ENCODE assay signal across 14 mouse cellular contexts in the genomic region with DNA sequence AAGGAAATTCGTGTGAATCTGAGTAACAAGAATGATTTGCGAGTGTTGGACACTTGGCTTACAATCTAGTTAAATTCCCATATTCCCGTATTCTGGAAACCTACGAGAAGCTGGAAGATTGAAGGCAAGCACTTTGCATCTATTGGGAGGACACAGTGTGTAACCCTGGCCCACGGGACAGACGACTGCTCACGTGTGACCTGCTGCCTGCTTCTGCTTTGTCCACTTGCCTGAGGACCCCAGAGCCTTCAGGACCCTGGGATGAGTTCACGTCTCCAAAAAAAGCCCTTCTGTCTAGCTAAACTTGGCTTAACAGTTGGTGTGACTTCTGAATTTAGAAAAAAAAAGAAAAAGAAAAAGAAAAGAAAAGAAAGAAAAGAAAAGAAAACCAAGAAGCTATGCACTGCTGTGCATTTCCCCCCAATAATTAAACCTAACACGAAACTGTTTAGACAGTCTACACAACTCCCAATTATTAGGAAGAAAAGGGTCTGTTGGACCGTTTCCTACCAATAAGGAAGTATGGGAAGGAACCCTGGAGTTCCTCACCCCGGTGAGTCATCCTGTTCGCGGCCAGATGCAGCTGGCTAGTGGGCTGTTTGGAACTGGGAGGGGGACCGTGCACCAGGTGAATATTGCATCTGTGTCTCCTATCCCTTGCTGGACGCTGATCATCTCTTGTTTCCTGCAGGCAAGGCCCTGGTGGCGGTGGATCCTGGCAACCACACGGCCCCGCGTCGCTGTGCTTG. TPM values are rescaled to one million over a fixed set of nuclear protein-coding genes. Genes with fewer than 3 reads are reported as not detected.
DNase-seq lines count a peak whose midpoint lies in the region; ATAC-seq and TF ChIP-seq lines count a peak whose summit lies in the region.
"Had no signal": no experiment of that assay in that cellular context is flagged by ENCODE, and none has a peak within 500 bp of the region (broad histone marks: within the 10 kb centered on the region; RNA-seq: fewer than 3 reads in every experiment).

No protein-coding gene starts in this region.

- no peaks in the 10 kb centered on the region for H3K9me3 ChIP-seq in midbrain, embryonic 15.5 days
- no peaks in the 10 kb centered on the region for H3K9me3 ChIP-seq in midbrain, embryonic 16.5 days (replicated peaks; ENCODE audit: control insufficient read depth, low read length, poor library complexity, severe bottlenecking)
- H3K9me3 ChIP-seq in intestine, embryonic 15.5 days = no peaks in the 10 kb centered on the region
- no peaks in the 10 kb centered on the region for H3K9me3 ChIP-seq in liver, postnatal 0 days (ENCODE audit: low read length)
- H3K9me3 ChIP-seq: lung, embryonic 15.5 days; neural tube, embryonic 12.5 days had no signal

- intact Hi-C loops in gastrocnemius, adult 2 months (cut with DNase I) = no loop called here

- H3K27me3 ChIP-seq in midbrain, embryonic 15.5 days (replicated peaks) = no peaks in the 10 kb centered on the region
- H3K27me3 ChIP-seq in midbrain, embryonic 16.5 days (ENCODE audit: control insufficient read depth, insufficient read depth, low read depth, low read length) = no peaks in the 10 kb centered on the region
- H3K27me3 ChIP-seq in intestine, embryonic 15.5 days (replicated peaks) = no peaks in the 10 kb centered on the region
- H3K27me3 ChIP-seq in liver, postnatal 0 days (ENCODE audit: insufficient read depth, low read length) = no peaks in the 10 kb centered on the region
- H3K27me3 ChIP-seq: lung, embryonic 15.5 days; neural tube, embryonic 12.5 days had no signal

- no peak overlapping the region for H3K27ac ChIP-seq in gastrocnemius, adult 2 months
- H3K27ac ChIP-seq in midbrain, embryonic 15.5 days = no peak overlapping the region
- no peak overlapping the region for H3K27ac ChIP-seq in midbrain, embryonic 16.5 days (ENCODE audit: low read length)
- peak overlapping the region; percentile 29; the same call in 1 of the 2 replicates for H3K27ac ChIP-seq in intestine, embryonic 15.5 days
- no peak overlapping the region for H3K27ac ChIP-seq in liver, postnatal 0 days (ENCODE audit: low read depth)
- H3K27ac ChIP-seq: heart, adult 2 months; hindbrain, embryonic 14.5 days; left cerebral cortex, adult 2 months; lung, embryonic 15.5 days; neural tube, embryonic 12.5 days had no signal

- no peak for TF ChIP-seq EP300 in liver, postnatal 0 days (IDR thresholded peaks at IDR 0.05; ENCODE audit: low read depth)

- 74% methylated on average over 20 of the region's 20 CpGs for WGBS in midbrain, embryonic 15.5 days
- WGBS in midbrain, embryonic 16.5 days = 79% methylated on average over 20 of the region's 20 CpGs
- 58% methylated on average over 20 of the region's 20 CpGs for WGBS in intestine, embryonic 15.5 days
- WGBS in liver, postnatal 0 days (ENCODE audit: insufficient replicate concordance) = 66% methylated on average over 20 of the region's 20 CpGs

- no peaks in the 10 kb centered on the region for H3K36me3 ChIP-seq in midbrain, embryonic 15.5 days (replicated peaks)
- no peaks in the 10 kb centered on the region for H3K36me3 ChIP-seq in midbrain, embryonic 16.5 days (ENCODE audit: control insufficient read depth, insufficient read depth, low read length)
- H3K36me3 ChIP-seq in intestine, embryonic 15.5 days = no peaks in the 10 kb centered on the region
- no peaks in the 10 kb centered on the region for H3K36me3 ChIP-seq in liver, postnatal 0 days (replicated peaks; ENCODE audit: insufficient read depth, low read length)
- H3K36me3 ChIP-seq: lung, embryonic 15.5 days; neural tube, embryonic 12.5 days had no signal

- DNase-seq in gastrocnemius, adult 2 months = peak; percentile 26
- DNase-seq in gastrocnemius, postnatal 4 days (ENCODE audit: low spot score in 2 of 2) = no peak
- no peak for DNase-seq in liver, postnatal 0 days
- DNase-seq: cerebellum, adult 11 months had no signal

- H3K4me1 ChIP-seq in midbrain, embryonic 15.5 days = no peaks in the 10 kb centered on the region
- H3K4me1 ChIP-seq in midbrain, embryonic 16.5 days (ENCODE audit: control insufficient read depth, insufficient read depth, low read length) = no peaks in the 10 kb centered on the region
- 0 out of 2 replicates have a peak, but pooled peaks cover 11% of the 10 kb centered on the region for H3K4me1 ChIP-seq in intestine, embryonic 15.5 days (replicated peaks)
- no peaks in the 10 kb centered on the region for H3K4me1 ChIP-seq in liver, postnatal 0 days (ENCODE audit: insufficient read depth)
- H3K4me1 ChIP-seq: neural tube, embryonic 12.5 days had no signal

- H3K9ac ChIP-seq in midbrain, embryonic 15.5 days = no peak overlapping the region
- no peak overlapping the region for H3K9ac ChIP-seq in midbrain, embryonic 16.5 days (ENCODE audit: low read depth, low read length)
- no peak overlapping the region for H3K9ac ChIP-seq in intestine, embryonic 15.5 days
- H3K9ac ChIP-seq in liver, postnatal 0 days (replicated peaks) = no peak overlapping the region
- H3K9ac ChIP-seq: hindbrain, embryonic 14.5 days; lung, embryonic 15.5 days; neural tube, embryonic 12.5 days had no signal

- no peak for TF ChIP-seq CTCF in gastrocnemius, adult 2 months (IDR thresholded peaks at IDR 0.05)
- no peak for TF ChIP-seq CTCF in liver, postnatal 0 days (IDR thresholded peaks at IDR 0.05; ENCODE audit: low read depth)

- no peak overlapping the region for H3K4me2 ChIP-seq in midbrain, embryonic 15.5 days
- no peak overlapping the region for H3K4me2 ChIP-seq in midbrain, embryonic 16.5 days (ENCODE audit: low read length)
- H3K4me2 ChIP-seq in intestine, embryonic 15.5 days (replicated peaks) = peak overlapping the region; percentile 42; the same call in 1 of the 2 replicates
- H3K4me2 ChIP-seq in liver, postnatal 0 days (ENCODE audit: low read depth, low read length) = no peak overlapping the region
- H3K4me2 ChIP-seq: hindbrain, embryonic 14.5 days; lung, embryonic 15.5 days; neural tube, embryonic 12.5 days had no signal

- peak overlapping the region; percentile 51 for H3K4me3 ChIP-seq in gastrocnemius, adult 2 months
- no peak overlapping the region for H3K4me3 ChIP-seq in midbrain, embryonic 15.5 days
- no peak overlapping the region for H3K4me3 ChIP-seq in midbrain, embryonic 16.5 days (ENCODE audit: low read depth, low read length)
- H3K4me3 ChIP-seq in intestine, embryonic 15.5 days (replicated peaks) = no peak overlapping the region
- H3K4me3 ChIP-seq in liver, postnatal 0 days (ENCODE audit: low read depth, low read length) = no peak overlapping the region
- H3K4me3 ChIP-seq: heart, adult 2 months; left cerebral cortex, adult 2 months; lung, embryonic 15.5 days; neural tube, embryonic 12.5 days had no signal

- 0 out of 2 replicates have a peak, but pooled peaks have one; percentile 13 for ATAC-seq in midbrain, embryonic 15.5 days (replicated peaks)
- no peak for ATAC-seq in midbrain, embryonic 16.5 days
- peak; percentile 67 for ATAC-seq in intestine, embryonic 15.5 days
- ATAC-seq in liver, postnatal 0 days = no peak
- no peak for ATAC-seq in erythroblast, adult 5-6 weeks (replicated peaks; ENCODE audit: low FRiP score, poor library complexity, severe bottlenecking)
- ATAC-seq in erythroid progenitor cell, adult 5-6 weeks (replicated peaks; ENCODE audit: low FRiP score, poor library complexity, severe bottlenecking) = no peak

RNA-seq across cellular contexts. Expression of a gene that starts 32.6 kb away (rescaled TPM):
- under 1 TPM; 0.39 to 0.64 TPM for total RNA-seq in gastrocnemius, adult 2 months (2021)
- 1 to 10 TPM; 2.1 to 2.4 TPM for total RNA-seq in gastrocnemius, postnatal 4 days (2021)
- polyA plus RNA-seq in midbrain, embryonic 15.5 days (2015; fragmentation: Nextera tagmentation; extraction: Ambion mirVana) = 0.32 and 1.0 TPM in 2 replicates
- 0.41 and 0.43 TPM in 2 replicates for polyA plus RNA-seq in midbrain, embryonic 16.5 days (2015; fragmentation: Nextera tagmentation; extraction: Ambion mirVana)
- polyA plus RNA-seq in intestine, embryonic 15.5 days (2015; fragmentation: Nextera tagmentation; extraction: Ambion mirVana) = 9.1 and 9.5 TPM in 2 replicates
- polyA plus RNA-seq in liver, postnatal 0 days (2015; fragmentation: Nextera tagmentation; extraction: Ambion mirVana) = 0.60 and 0.89 TPM in 2 replicates
- 1.0 TPM in 1 of 2 replicates, not detected in the other for total RNA-seq in erythroblast, adult 5-6 weeks (2015; ENCODE audit: low replicate concordance)
- total RNA-seq in erythroblast, adult 5-6 weeks (2017; ENCODE audit: low replicate concordance) = 0.34 and 0.84 TPM in 2 replicates
- total RNA-seq in erythroid progenitor cell, adult 5-6 weeks (2015; ENCODE audit: low replicate concordance) = 1.3 and 3.6 TPM in 2 replicates
- 0.51 and 1.6 TPM in 2 replicates for total RNA-seq in erythroid progenitor cell, adult 5-6 weeks (2017; ENCODE audit: low replicate concordance)

Comparison
In these comparisons a context has a peak if more than half of its experiments do, and no peak if none do; other contexts are left out.
1. ATAC-seq: peak in midbrain, embryonic 15.5 days (single experiment) and intestine, embryonic 15.5 days (single experiment); none in midbrain, embryonic 16.5 days (single experiment), liver, postnatal 0 days (single experiment), erythroblast, adult 5-6 weeks (single experiment) and erythroid progenitor cell, adult 5-6 weeks (single experiment).